Mouse (Mus musculus) heart, postnatal 0 days (tissue): ENCODE measurements around the gene Itfg2.

Source experiments
- CTCF ChIP-seq: IDR thresholded peaks from 2 replicates; pipeline ENCODE4 v1.5.1; 2016; ENCODE audit warnings: antibody characterized with exemption, control low read depth, low read depth
- EP300 ChIP-seq: IDR thresholded peaks from 2 replicates; pipeline ENCODE4 v1.6.1; 2016; ENCODE audit warnings: antibody characterized with exemption, low read depth

- TF ChIP-seq EP300 (no peak), CTCF (peak; percentile 28)
These were observed 44.7 kb upstream of the Itfg2 start for GRCm38 (mm10) chr6:128469451-128469850.
